Mouse (Mus musculus) liver, postnatal 0 days (tissue): ENCODE measurements around the gene Agbl5. TPM values are rescaled to one million over a fixed set of nuclear protein-coding genes. Genes with fewer than 3 reads are reported as not detected.
A peak's percentile ranks its signal among the peaks of the same experiment; 100 is the strongest.
"Not testable (repeated sequence)": the region's sequence is repeated elsewhere in the genome, so short reads cannot be mapped to it uniquely, and the experiment has no call there.

Source experiments
- ATAC-seq: fragments of 200-750 bp; cut with Nextera tagmentation; 2 replicates; pipeline ENCODE4 v1.8.0; 2017; ENCODE audit warnings: mild to moderate bottlenecking, moderate library complexity
- DNase-seq: peaks from one replicate; pipeline ENCODE4 v3.0.0-alpha.2; 2016
- H3K27ac ChIP-seq: fragments of 300-500 bp; sonication (generic); 2 replicates; pipeline ENCODE4 v1.5.1; 2014; ENCODE audit warnings: antibody characterized with exemption, moderate library complexity, mild to moderate bottlenecking, low read depth
- H3K27me3 ChIP-seq: fragments of 300-500 bp; sonication (generic); 2 replicates; pipeline ENCODE4 v1.6.1; 2014; ENCODE audit warnings: low read length, control low read depth, mixed read lengths; ENCODE audit not compliant: insufficient read depth
- H3K36me3 ChIP-seq: fragments of 300-500 bp; sonication (generic); replicated peaks from 2 replicates; pipeline ENCODE4 v1.6.1; 2014; ENCODE audit warnings: mild to moderate bottlenecking, control low read depth, low read length, moderate library complexity, mixed read lengths; ENCODE audit not compliant: insufficient read depth
- H3K4me1 ChIP-seq: fragments of 300-500 bp; sonication (generic); 2 replicates; pipeline ENCODE4 v1.6.1; 2014; ENCODE audit warnings: antibody characterized with exemption, mild to moderate bottlenecking, control low read depth; ENCODE audit not compliant: insufficient read depth
- H3K4me2 ChIP-seq: fragments of 300-500 bp; sonication (generic); 2 replicates; pipeline ENCODE4 v1.6.1; 2014; ENCODE audit warnings: low read depth, mild to moderate bottlenecking, low read length, moderate library complexity, mixed read lengths
- H3K4me3 ChIP-seq: fragments of 300-500 bp; sonication (generic); 2 replicates; pipeline ENCODE4 v1.5.1; 2014; ENCODE audit warnings: low read depth, low read length
- H3K9ac ChIP-seq: fragments of 300-500 bp; sonication (generic); replicated peaks from 2 replicates; pipeline ENCODE4 v1.6.1; 2014; ENCODE audit warnings: mild to moderate bottlenecking, moderate library complexity
- H3K9me3 ChIP-seq: fragments of 300-500 bp; sonication (generic); 2 replicates; pipeline ENCODE4 v1.6.1; 2016; ENCODE audit warnings: mild to moderate bottlenecking, control low read depth, low read length, mixed read lengths
- CTCF ChIP-seq: sonication (generic); IDR thresholded peaks from 2 replicates; pipeline ENCODE4 v1.5.1; 2016; ENCODE audit warnings: antibody characterized with exemption, low read depth
- EP300 ChIP-seq: IDR thresholded peaks from 2 replicates; pipeline ENCODE4 v1.6.1; 2016; ENCODE audit warnings: antibody characterized with exemption, low read depth, mild to moderate bottlenecking
- WGBS: fragments of 180-500 bp; shearing (Covaris S2); extraction: QIAGEN DNeasy Blood & Tissue Kit; methylation state at CpG from one replicate; pipeline ENCODE4 v1.1.7; 2014; ENCODE audit not compliant: insufficient replicate concordance; 5-methylcytosine and 5-hydroxymethylcytosine counted together
- polyA plus RNA-seq: library from polyadenylated mRNA; unstranded; fragments of >200 nt; fragmentation: Nextera tagmentation; extraction: Ambion mirVana; gene quantifications from 2 replicates; pipeline ENCODE4 v1.2.1, GENCODE M21; 2015

Agbl5 gene
- polyA plus RNA-seq, 1 experiment from 2014 or later = 3.2 TPM

DNA sequence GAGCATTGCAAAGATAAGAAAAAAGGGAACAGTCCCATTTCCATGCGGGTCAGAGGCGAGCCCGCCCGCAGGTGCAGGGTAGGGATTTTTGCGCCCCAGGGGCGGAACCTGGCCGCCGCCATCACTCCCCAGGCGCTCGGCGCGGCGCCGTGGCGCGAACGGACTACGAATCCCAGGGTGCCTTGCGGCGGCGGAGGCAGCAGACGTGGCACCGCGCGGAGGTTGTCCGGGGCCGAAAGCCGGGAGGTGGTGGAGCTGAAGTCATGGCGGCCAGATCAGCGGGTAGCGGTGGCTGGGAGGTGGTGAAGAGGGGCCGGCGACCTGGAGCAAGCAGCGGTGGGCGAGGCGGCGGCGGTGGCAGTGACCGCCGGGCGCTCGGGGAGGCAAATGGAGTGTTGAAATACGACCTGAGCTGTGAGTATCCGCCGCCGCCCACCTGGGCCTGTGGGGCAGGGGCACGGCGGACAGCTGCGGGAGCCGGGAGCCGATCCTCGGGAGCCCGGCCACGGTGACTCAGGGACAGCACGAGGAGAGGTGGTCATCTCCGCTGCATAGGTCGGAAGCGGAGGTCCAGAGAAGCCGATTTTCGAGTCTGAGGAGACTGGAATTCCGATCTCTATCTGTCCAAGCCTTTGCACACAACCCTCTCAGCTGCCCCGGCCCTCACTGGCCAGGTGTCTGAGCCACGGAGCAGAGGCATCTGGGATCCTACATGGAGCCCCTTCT lies 18.9 kb upstream of the Agbl5 start:
- Histone ChIP-seq H3K4me1 (peaks cover 11% of the 10 kb centered on the region; the same call in 1 of the 2 replicates), H3K9me3 (no peaks in the 10 kb centered on the region), H3K4me2 (peak overlapping the region; percentile 89), H3K4me3 (peak overlapping the region; percentile 71), H3K27ac (peak overlapping the region; percentile 58), H3K36me3 (peaks cover 36% of the 10 kb centered on the region), H3K27me3 (no peaks in the 10 kb centered on the region), H3K9ac (peak overlapping the region; percentile 84)
- TF ChIP-seq EP300 (no peak), CTCF (no peak)
- DNase-seq (peak; percentile 94), ATAC-seq (peak; percentile 95)
- WGBS = under 1% methylated on average over 60 of the region's 63 CpGs

DNA sequence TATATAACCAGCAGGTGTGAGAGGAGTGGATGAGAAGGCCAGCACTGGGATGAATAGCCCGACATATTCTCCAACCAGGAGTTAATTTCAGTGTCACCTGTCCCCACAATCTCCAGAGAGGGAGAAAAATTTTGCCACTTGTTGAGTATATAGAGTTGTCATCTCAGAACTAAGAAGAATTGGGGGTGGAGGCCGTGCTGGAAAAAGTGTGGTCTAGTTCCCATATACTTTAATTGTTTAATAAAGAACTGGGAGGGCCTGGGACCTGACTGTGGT lies 18.4 kb upstream of the Agbl5 start:
- no peaks in the 10 kb centered on the region for H3K27me3 ChIP-seq
- peaks cover 11% of the 10 kb centered on the region; the same call in 1 of the 2 replicates for H3K4me1 ChIP-seq
- H3K9me3 ChIP-seq = no peaks in the 10 kb centered on the region
- H3K27ac ChIP-seq = peak overlapping the region; percentile 58; the same call in 1 of the 2 replicates
- WGBS = 11% methylated on average over 2 of the region's 2 CpGs
- H3K9ac ChIP-seq = peak overlapping the region; percentile 84
- H3K4me3 ChIP-seq = peak overlapping the region; percentile 71
- TF ChIP-seq EP300 (no peak), CTCF (no peak)
- H3K4me2 ChIP-seq = peak overlapping the region; percentile 89
- ATAC-seq = no peak
- no peak for DNase-seq
- peaks cover 41% of the 10 kb centered on the region for H3K36me3 ChIP-seq

DNA sequence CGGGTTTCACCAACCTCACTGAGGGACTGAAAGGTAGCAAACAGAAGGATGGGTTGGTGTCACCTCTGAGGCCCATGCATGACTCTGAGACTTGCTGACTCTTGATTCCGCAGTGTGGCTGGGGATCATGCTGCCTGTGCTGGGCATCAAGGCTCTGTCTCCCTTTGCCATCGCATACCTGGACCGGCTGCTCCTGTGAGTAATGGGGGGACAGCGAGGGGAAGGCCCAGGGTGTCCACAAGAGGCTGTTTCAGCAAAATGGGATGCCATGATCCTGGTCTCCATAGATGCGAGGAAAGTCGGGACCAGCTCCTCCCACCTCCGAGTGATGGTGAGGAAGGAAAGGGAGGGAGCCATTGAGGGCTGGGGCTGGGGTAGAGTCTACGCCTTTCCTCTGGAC lies 15.9 kb upstream of the Agbl5 start:
- peaks cover 63% of the 10 kb centered on the region for H3K36me3 ChIP-seq
- H3K4me2 ChIP-seq = no peak overlapping the region
- peaks cover 11% of the 10 kb centered on the region; the same call in 1 of the 2 replicates for H3K4me1 ChIP-seq
- ATAC-seq (no peak), DNase-seq (no peak)
- H3K4me3 ChIP-seq = no peak overlapping the region
- no peak overlapping the region for H3K9ac ChIP-seq
- H3K27ac ChIP-seq = no peak overlapping the region
- WGBS = 90% methylated on average over 9 of the region's 9 CpGs
- no peaks in the 10 kb centered on the region for H3K9me3 ChIP-seq
- H3K27me3 ChIP-seq = no peaks in the 10 kb centered on the region
- TF ChIP-seq EP300 (no peak), CTCF (no peak)

- ATAC-seq = no peak
These were observed 14.1 kb upstream of the Agbl5 start for GRCm38 (mm10) chr5:30874365-30874764.

DNA sequence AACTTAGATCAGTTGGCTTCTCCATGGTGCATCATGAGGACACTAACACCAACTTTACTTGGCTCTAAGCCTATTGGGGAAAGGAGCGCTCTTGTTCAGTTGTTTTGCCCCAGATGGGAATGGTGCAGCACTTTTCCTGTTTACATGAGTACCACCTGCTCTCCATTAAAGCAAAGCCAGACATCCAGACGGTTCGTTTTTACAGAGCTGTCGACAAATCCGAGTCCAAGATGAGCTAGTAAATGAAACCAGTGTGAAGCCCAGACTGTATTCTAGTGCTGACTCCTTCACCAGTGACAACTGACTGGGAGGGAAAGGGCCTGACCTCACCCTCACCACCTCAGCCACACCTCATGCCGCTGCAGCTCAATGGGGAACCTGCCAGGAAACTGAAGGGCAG lies 9.9 kb upstream of the Agbl5 start:
- 61% methylated on average over 6 of the region's 6 CpGs for WGBS
- DNase-seq (no peak), ATAC-seq (no peak)
- no peaks in the 10 kb centered on the region for H3K4me1 ChIP-seq
- no peak overlapping the region for H3K4me3 ChIP-seq
- H3K36me3 ChIP-seq = peaks cover 36% of the 10 kb centered on the region
- no peak overlapping the region for H3K27ac ChIP-seq
- no peak for TF ChIP-seq CTCF
- no peak for TF ChIP-seq EP300
- no peak overlapping the region for H3K9ac ChIP-seq
- H3K4me2 ChIP-seq = no peak overlapping the region
- no peaks in the 10 kb centered on the region for H3K9me3 ChIP-seq
- H3K27me3 ChIP-seq = no peaks in the 10 kb centered on the region

More at GRCm38 (mm10) chr5:30874365-30874764, 14.1 kb upstream of the Agbl5 start:
- TF ChIP-seq CTCF (no peak), EP300 (no peak)
- no peaks in the 10 kb centered on the region for H3K27me3 ChIP-seq
- no peak overlapping the region for H3K4me3 ChIP-seq
- no peak overlapping the region for H3K9ac ChIP-seq
- H3K4me2 ChIP-seq = no peak overlapping the region
- no peaks in the 10 kb centered on the region for H3K9me3 ChIP-seq
- peaks cover 63% of the 10 kb centered on the region for H3K36me3 ChIP-seq
- H3K27ac ChIP-seq = no peak overlapping the region
- DNase-seq = no peak
- peaks cover 6% of the 10 kb centered on the region; the same call in 1 of the 2 replicates for H3K4me1 ChIP-seq
- WGBS = 88% methylated on average over 7 of the region's 7 CpGs

DNA sequence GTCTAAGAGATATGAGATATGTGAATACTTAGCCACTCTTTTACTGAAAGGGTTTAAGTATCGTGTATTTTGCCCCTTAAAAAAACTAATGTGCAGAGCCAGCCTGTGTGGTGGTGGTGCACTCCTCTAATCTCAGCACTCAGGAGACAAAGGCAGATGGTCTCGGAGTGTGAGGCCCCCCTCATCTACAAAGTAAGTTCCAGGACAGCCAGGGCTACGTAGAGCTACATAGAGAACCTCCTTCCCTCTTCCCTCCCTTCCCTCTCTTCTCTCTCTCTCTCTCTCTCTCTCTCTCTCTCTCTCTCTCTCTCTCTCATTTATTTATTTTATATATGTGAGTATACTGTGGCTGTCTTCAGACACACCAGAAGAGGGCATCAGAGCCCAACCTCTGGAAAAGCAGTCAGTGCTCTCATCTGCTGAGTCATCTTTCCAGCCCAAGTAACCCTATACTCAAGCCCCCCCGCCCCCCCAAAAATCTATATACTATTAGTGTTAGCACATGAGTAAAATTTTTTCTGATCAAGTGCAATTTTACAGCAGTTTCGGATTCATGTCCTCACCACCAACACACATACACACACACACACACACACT lies 9.0 kb upstream of the Agbl5 start:
- peaks cover 28% of the 10 kb centered on the region for H3K36me3 ChIP-seq
- no peak overlapping the region for H3K27ac ChIP-seq
- H3K4me2 ChIP-seq = no peak overlapping the region
- WGBS = 74% methylated on average over 5 of the region's 5 CpGs
- DNase-seq (no peak), ATAC-seq (no peak)
- TF ChIP-seq EP300 (no peak), CTCF (0 out of 2 replicates have a peak, but pooled peaks have one; percentile 8)
- H3K9ac ChIP-seq = no peak overlapping the region
- H3K4me3 ChIP-seq = no peak overlapping the region
- no peaks in the 10 kb centered on the region for H3K27me3 ChIP-seq
- no peaks in the 10 kb centered on the region for H3K9me3 ChIP-seq
- no peaks in the 10 kb centered on the region for H3K4me1 ChIP-seq

DNA sequence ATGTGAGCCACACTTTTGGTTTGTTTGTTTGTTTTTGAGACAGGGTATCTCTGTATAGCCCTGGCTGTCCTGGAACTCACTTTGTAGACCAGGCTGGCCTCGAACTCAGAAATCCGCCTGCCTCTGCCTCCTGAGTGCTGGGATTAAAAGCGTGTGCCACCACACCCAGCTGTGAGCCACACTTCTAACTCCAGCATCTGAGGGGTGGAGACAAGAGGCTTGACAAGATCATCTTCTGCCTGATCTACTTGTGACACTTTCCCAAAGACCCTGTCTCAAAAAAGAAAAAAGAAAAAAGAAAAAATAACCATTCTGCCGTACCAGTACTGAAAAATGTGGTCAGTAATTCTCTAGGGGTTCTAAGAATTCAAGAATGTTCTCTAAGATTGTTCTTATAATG lies 6.7 kb upstream of the Agbl5 start:
- H3K27ac ChIP-seq, H3K4me1 ChIP-seq, H3K27me3 ChIP-seq, H3K4me2 ChIP-seq, H3K9me3 ChIP-seq, H3K9ac ChIP-seq, H3K36me3 ChIP-seq, H3K4me3 ChIP-seq, ATAC-seq, DNase-seq: not testable (repeated sequence)
- 78% methylated on average over 4 of the region's 4 CpGs for WGBS
